Mouse (Mus musculus) spleen, adult 2 months (tissue): ENCODE data around the gene H2afx.

ENCODE experiments used
- CTCF ChIP-seq: fragments of 200-500 bp; IDR thresholded peaks from 2 replicates; pipeline ENCODE4 v1.5.1; 2011; ENCODE audit warnings: mild to moderate bottlenecking, inconsistent platforms; ENCODE audit not compliant: insufficient read depth, insufficient read length, insufficient replicate concordance; ENCODE audit errors: extremely low read depth
- POLR2A ChIP-seq: fragments of 200-500 bp; IDR thresholded peaks from 2 replicates; pipeline ENCODE4 v1.6.1; 2011; ENCODE audit warnings: low read depth, low read length, inconsistent platforms

DNA sequence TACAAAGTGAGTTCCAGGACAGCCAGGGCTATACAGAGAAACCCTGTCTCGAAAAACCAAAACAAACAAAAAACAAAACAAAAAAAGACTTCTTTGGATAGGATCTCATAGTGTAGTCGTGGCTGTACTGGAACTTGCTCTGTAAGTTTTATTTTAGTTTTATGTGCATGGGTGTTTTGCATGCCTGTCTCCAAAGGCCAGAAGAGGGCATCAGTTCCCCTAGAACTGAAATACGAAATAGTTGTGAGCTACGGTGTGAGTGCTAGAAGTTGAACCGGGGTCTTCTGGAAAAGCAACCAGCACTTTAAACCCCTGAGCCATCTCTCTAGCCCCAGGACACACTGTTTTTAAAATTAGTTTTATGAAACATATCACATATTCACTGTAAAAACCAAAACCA, 4.1 kb downstream of the H2afx start:
- no peak for TF ChIP-seq CTCF
- no peak for TF ChIP-seq POLR2A
